Mouse (Mus musculus) testis, postnatal 10 days (tissue): ENCODE data around the gene Sipa1l1.
"Not testable (repeated sequence)": the region's sequence is repeated elsewhere in the genome, so short reads cannot be mapped to it uniquely, and the experiment has no call there.

ENCODE experiments used
- DNase-seq: peaks from one replicate; pipeline ENCODE4 v3.0.0; 2021; ENCODE audit warnings: low spot score

Sipa1l1 gene

DNA sequence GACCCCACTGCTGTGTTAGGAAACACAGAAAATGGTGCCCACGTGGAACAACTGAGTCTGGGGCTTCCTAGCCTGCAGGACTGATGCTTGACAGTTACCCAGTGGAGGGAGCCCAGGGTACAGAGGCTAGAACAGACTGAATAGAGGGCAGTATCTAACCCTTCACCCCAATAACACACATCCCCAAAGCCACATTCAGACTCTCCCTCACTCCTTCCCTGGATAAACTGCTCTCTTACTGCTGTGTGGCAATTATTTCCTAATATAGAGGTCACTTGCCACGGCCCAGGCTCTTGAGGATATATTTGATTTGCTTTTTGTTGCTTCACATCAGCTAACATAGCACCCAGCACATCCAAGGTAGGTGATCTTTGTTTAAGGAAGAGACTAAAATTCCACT lies 307.5 kb downstream of the Sipa1l1 start:
- no peak for DNase-seq

DNA sequence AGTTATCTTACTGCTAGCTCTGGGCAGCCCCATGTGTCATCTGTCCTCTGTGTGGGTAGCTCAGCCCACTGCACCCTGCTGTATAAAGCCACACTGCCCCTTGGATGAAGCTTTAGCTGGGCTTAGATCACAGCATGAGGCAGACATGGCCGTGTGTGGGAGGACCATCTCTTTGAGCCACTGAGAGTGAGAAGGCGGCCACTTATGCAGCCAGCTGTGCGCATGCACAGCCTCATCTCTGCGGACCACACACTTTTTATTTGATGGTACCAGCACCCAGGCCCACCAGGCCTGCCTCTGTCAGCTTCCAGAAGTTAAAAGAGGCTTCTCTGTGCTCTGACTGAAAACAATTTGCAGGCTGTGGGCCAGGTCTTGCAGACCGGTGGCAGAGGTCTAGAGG lies 308.7 kb downstream of the Sipa1l1 start:
- DNase-seq, result no peak

DNA sequence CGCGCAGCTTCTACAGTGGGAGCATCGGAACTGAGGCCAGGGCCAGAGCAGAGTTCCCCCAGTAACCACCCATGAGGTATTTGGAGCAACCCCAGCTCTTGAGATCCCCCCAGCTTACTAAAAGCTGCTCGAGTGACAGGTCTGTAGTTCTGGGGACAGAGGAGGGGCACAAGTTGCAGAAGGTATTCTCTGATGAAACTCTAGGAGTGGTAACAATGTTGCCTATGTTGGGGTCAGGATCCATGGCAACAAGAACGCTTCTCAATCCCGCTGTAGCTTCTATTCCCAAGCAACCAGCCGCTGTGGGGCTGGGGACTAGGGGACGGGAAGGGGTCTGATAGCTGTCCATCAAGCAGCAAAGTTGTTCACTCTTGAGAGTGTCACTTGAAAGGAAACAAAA lies 309.1 kb downstream of the Sipa1l1 start:
- DNase-seq, result no peak

DNA sequence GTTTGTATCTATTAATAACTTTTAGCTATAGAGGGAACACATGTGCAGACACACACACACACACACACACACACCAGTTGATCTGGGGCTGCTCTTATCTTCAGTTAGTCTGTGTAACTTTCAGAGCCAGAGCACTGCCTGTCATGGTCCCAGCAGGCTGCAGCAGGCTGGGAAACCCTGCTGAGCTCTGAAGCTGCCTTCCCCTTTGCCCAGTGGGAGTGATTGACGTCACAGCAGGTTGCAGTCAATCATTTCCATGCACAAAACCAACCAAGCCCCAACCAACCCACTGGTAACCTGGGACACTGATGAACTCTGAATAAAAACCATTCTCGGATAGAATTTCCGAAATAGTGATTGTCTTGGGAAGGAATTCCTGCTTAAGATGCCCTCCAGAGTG lies 310.3 kb downstream of the Sipa1l1 start:
- DNase-seq, result no peak

DNA sequence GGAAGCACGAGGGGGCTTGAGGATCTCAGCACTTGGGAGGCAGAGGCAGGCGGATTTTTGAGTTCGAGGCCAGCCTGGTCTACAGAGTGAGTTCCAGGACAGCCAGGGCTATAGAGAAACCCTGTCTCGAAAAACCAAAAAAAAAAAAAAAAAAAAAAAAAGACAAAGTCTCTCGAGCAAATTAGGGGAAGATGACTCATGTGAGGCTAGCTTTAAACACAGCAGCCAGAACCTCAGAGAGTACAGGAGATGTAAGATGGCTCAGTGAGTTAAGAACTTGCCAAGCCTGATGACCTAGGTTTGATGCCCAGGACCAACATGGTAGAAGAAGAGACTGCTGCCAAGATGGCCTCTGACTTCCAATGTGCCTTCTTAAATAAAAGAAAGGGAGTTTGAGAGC lies 311.3 kb downstream of the Sipa1l1 start:
- DNase-seq, result not testable (repeated sequence)

DNA sequence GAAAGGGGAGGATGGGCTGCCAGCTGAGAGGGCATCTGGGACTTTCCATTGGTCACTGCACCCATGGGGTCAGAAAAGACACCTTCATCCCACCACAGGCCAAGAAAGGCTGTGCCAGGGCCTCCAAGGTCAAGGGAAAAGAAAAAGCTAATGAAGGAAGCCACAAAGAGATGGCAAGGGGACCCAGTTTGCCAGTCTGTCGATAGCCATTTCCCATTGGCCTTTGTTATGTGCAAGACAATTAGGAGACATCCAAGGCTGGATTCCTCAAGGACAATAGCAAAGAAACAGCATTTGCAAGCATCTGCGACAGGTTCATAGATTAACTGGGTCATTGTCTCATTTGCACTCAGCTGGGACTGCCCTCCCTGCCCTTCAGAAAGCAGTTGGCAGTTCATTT lies 316.3 kb downstream of the Sipa1l1 start:
- DNase-seq, result no peak

DNA sequence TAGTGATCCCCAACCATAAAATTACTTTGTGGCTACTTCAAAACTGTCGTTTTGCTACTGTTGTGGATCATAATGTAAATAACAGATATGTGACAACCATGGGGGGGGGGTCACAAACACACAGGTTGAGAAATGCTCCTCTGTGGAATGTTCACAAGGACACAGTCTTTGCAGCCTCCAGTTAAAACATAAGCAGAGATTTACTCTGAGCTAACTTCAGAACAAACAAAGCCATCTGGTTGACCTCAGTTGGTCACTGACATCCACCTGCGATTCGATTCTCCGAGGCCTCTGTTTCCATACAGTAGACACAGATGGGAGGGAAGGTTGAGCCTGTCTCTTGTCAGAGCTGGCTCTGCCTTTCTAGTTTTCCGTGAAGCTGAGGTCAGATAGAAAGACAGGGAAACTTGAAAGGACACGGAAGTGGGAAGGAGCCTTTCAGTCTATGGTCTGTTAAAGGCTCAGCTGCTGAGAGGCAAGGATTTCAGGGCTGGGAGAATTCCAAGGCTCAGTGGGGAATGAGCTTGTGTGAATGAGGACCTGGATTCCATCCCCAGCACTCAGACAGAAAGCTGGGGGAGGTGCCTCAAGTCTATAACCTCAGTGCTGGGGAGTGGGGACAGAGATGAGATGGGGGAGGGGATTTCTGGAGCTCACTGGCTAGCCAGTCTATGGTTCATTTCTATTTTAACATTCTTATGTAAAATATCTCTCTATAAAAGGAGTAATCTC lies 317.9 kb downstream of the Sipa1l1 start:
- no peak for DNase-seq

DNA sequence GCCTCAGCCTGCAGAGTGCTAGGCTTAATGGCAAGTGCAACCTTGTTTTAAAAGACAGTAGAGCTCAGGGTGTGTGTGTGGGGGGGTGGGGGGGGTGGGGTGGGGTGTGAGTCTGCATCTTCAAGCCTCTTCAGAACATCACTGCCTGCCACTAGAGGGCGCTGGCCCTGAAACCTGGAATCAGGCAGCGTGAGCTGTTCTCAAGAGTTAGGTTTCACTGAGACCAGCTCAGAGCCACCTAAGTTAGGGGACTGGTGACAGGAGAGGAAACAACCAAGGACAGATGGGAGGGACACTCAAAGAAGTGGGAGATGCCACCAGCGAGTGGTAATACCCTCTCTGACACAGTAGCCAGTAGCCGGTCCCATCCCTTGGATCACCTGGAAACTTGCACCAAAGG lies 320.0 kb downstream of the Sipa1l1 start:
- peak; percentile 74 for DNase-seq

DNA sequence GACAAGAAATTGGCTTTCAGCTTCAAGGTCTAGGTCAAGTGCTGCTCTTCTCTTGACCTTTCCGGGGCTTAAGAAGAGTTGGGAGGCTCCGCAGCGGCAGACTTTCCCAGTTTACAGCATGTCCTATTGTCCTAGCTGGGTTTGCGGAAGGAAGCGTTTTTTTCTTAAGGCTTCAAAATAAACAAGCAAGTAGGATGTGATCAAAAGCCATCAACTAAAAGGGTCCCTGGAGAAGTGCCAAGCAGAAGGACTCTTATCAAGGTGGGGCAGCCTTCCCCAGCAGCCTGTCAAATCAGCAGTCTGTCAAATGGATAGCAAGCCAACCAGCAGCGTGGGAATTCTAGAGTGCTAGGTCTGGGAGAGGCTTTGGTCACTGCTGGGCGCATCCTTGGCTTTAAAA lies 320.5 kb downstream of the Sipa1l1 start:
- DNase-seq, result no peak

DNA sequence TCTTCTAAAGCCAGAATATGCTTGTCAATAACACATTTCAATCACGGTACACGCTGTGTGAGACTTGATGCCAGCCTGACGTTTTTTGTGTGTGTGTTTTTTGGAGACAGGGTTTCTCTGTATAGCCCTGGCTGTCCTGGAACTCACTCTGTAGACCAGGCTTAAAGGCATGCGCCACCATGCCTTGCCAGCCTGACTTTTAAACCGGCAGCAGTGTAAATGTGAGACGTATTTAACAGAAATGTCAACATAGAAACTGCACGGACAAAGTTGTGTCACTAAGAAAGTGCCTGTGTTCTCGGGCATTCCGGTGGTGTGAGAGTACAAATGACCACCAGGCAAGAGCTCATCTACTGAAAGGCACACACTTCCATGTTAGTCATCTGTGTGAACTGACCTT lies 323.3 kb downstream of the Sipa1l1 start:
- no peak for DNase-seq

DNA sequence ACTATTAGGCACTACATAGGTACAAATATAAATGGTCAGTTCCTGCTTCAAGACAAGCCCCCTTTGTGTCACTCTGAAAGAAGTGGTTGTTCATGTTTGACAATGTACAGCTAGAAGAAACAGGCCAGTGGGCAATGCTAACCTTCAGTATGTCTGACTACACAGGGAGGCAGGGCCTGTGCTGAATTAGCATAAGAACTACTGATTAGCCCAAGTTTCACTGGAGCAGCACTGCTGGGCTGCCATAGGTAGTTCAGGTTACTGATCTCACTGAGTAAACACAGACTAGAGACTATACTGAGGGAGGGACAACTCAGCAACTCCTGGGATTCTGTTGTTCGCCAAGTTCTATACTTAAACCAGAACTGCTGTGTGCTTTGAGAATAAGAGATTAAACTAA lies 324.1 kb downstream of the Sipa1l1 start:
- DNase-seq, result not testable (repeated sequence)

DNA sequence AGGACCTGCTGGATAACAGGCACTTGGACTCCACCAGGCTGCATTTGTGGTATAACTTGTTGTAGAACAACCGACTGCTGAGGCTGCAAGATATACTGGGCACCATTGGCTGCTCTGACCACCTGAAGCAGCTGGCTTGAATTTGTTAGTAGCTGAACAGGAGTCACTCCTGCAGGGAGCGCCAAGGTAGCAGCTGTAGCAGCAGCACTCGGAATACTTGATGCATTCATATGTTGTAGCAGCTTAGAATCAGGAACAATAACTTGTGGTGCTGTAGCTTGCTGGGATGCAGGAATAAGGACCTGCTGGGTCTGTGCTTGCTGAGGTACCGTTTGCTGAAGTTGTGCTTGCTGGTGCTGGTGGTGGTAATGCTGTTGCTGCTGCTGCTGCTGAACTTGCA lies 326.8 kb downstream of the Sipa1l1 start:
- no peak for DNase-seq

DNA sequence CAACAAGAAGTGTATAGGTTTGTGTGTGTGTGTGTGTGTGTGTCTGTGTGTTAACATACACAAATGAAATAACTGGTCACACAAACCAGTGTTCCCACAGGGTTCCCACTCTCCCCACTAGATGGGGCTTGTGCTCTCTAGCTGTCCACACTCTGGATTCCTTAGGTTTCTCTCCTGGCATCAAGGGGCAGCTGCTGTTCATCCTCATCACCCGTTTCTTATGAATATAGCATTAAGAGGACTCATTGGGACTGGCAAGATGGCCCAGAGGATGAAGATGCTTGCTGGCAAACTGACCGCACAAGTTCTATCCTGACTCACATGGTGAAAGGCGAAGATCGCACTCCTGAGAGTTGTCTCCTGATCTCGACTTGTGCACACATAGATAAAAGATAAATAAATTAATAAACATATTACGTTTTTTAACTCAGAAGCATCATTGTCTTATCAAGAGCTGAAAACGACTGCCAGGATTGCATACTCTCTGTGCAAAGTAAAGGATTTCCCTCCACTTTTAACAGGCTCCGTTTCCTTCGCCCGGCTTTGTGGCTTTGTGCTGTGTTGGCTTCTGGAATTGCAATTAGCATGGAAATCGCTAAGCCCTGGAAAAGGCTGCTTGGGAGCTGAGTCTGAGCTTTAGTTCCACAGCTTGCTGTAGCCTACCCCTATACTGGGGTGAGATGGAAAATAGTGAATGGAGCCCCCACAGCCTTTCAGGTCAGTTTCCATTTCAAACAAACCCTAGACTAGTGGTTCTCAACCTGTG lies 328.9 kb downstream of the Sipa1l1 start:
- DNase-seq, result peak; percentile 69

DNA sequence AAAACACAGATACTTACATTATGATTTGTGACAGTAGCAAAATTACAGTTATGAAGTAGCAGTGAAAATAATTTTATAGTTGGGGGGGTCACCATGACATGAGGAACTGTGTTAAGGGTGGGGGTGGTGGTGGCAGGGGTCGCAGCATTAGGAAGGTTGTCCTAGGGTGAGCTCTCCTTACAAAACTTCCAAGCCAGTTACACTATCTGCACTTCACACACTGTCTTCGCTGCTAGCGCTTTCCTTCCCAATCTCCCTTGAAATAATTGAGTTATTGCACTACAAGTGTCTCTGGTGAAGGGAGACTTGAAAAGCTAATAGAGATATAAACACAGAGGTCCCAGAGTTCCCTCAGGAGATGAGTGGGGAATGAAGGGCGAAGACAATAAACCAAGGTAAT lies 329.6 kb downstream of the Sipa1l1 start:
- DNase-seq, result no peak

DNA sequence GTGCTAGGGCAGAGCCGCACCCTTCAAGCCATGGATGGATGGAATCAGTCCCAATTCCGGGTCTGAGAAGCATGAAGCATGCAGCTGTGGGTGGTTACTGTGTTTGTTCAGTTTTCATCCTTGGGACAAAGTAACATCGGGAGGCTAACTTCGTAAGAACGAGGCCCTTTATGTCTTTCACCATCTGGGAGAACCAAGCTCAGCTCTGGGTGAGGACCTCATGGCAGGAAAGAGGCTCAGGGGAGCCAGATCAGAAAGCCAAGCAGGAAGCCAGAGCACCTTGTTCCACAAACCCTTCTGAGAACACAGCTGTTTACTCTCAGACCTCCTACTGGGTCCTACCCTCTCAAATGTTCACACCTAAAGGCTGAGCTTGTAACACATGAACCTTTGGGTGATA lies 330.6 kb downstream of the Sipa1l1 start:
- DNase-seq, result no peak
